ENCODE assay signal across 17 mouse cellular contexts in genomic region chr8:88599491-88599890, GRCm38 (mm10).
"Had no signal": no experiment of that assay in that cellular context is flagged by ENCODE, and none has a peak within 500 bp of the region (broad histone marks: within the 10 kb centered on the region; RNA-seq: fewer than 3 reads in every experiment).

No protein-coding gene starts in this region.

- ATAC-seq: liver, postnatal 0 days; midbrain, embryonic 15.5 days had no signal

- H3K4me1 ChIP-seq: liver, embryonic 13.5 days had no signal

- H3K27me3 ChIP-seq: liver, embryonic 13.5 days; lung, embryonic 15.5 days; midbrain, embryonic 15.5 days; neural tube, embryonic 12.5 days had no signal

- H3K4me2 ChIP-seq: liver, embryonic 13.5 days; lung, embryonic 15.5 days; midbrain, embryonic 11.5 days; midbrain, embryonic 15.5 days; neural tube, embryonic 12.5 days had no signal

- H3K27ac ChIP-seq: left cerebral cortex, adult 2 months; liver, embryonic 13.5 days; lung, embryonic 15.5 days; macrophage; midbrain, embryonic 15.5 days; neural tube, embryonic 12.5 days; stomach, postnatal 0 days had no signal

- H3K9me3 ChIP-seq: midbrain, embryonic 15.5 days had no signal

- H3K9ac ChIP-seq: liver, embryonic 13.5 days; liver, postnatal 0 days; lung, embryonic 15.5 days; midbrain, embryonic 15.5 days; neural tube, embryonic 12.5 days had no signal

- H3K4me3 ChIP-seq: left cerebral cortex, adult 2 months; liver, embryonic 13.5 days; lung, embryonic 15.5 days; megakaryocyte, embryonic 14.5 days; midbrain, embryonic 15.5 days; neural tube, embryonic 12.5 days had no signal

- DNase-seq: kidney, postnatal 25 days; liver; liver, embryonic 13.5 days; liver, postnatal 0 days; lung, postnatal 14 days; right cerebral cortex, adult 18-20 months; right cerebral cortex, postnatal 25 days; thymus, adult 18-20 months; thymus, postnatal 14 days had no signal

- H3K36me3 ChIP-seq: liver, embryonic 13.5 days; lung, embryonic 15.5 days; midbrain, embryonic 15.5 days; neural tube, embryonic 12.5 days had no signal
